Mouse (Mus musculus) ES-E14 (cell line): ENCODE results near the gene Lactb.

Experiments
- CHD2 ChIP-seq: IDR thresholded peaks from 2 replicates; pipeline ENCODE4 v1.6.1; 2014; ENCODE audit warnings: mild to moderate bottlenecking, low read depth, low read length, inconsistent platforms
- ZC3H11A ChIP-seq: IDR thresholded peaks from 2 replicates; pipeline ENCODE4 v1.6.1; 2012; ENCODE audit warnings: low read depth, mild to moderate bottlenecking, inconsistent platforms, low read length, borderline replicate concordance

- TF ChIP-seq CHD2 (no peak), ZC3H11A (no peak)
Measured at GRCm38 (mm10) chr9:66938836-66939235, 36.4 kb downstream of the Lactb start.
